Mouse (Mus musculus) forebrain, embryonic 11.5 days (tissue): ENCODE measurements around the gene Lat2. TPM values are rescaled to one million over a fixed set of nuclear protein-coding genes. Genes with fewer than 3 reads are reported as not detected.

ENCODE experiments used
- ATAC-seq: fragments of 200-750 bp; cut with Nextera tagmentation; replicated peaks from 2 replicates; pipeline ENCODE4 v1.8.0; 2017; ENCODE audit warnings: moderate TSS enrichment; ENCODE audit not compliant: low FRiP score
- DNase-seq: peaks from one replicate; pipeline ENCODE4 v3.0.0-alpha.2; 2017; ENCODE audit warnings: low spot score
- H3K27ac ChIP-seq: fragments of 300-500 bp; sonication (generic); 2 replicates; pipeline ENCODE4 v1.5.1; 2014; ENCODE audit warnings: low read depth, low read length
- H3K27me3 ChIP-seq: fragments of 300-500 bp; sonication (generic); 2 replicates; pipeline ENCODE4 v1.6.1; 2014; ENCODE audit warnings: mild to moderate bottlenecking, low read length, mixed read lengths; ENCODE audit not compliant: control insufficient read depth, insufficient read depth
- H3K36me3 ChIP-seq: fragments of 300-500 bp; sonication (generic); 2 replicates; pipeline ENCODE4 v1.6.1; 2014; ENCODE audit warnings: mild to moderate bottlenecking, low read length, moderate library complexity, mixed read lengths; ENCODE audit not compliant: control insufficient read depth, insufficient read depth
- H3K4me1 ChIP-seq: fragments of 300-500 bp; sonication (generic); replicated peaks from 2 replicates; pipeline ENCODE4 v1.6.1; 2014; ENCODE audit warnings: low read length, mixed read lengths; ENCODE audit not compliant: control insufficient read depth, insufficient read depth
- H3K4me2 ChIP-seq: fragments of 300-500 bp; sonication (generic); 2 replicates; pipeline ENCODE4 v1.6.1; 2014; ENCODE audit warnings: low read depth, mild to moderate bottlenecking, low read length, moderate library complexity, mixed read lengths; ENCODE audit not compliant: severe bottlenecking
- H3K4me3 ChIP-seq: fragments of 300-500 bp; sonication (generic); 2 replicates; pipeline ENCODE4 v1.5.1; 2014; ENCODE audit warnings: low read depth, low read length
- H3K9ac ChIP-seq: fragments of 300-500 bp; sonication (generic); 2 replicates; pipeline ENCODE4 v1.6.1; 2014; ENCODE audit warnings: low read length
- H3K9me3 ChIP-seq: fragments of 300-500 bp; sonication (generic); 2 replicates; pipeline ENCODE4 v1.6.1; 2016; ENCODE audit warnings: low read length, mixed read lengths; ENCODE audit not compliant: control insufficient read depth
- WGBS: fragments of 180-500 bp; shearing (Covaris S2); extraction: QIAGEN DNeasy Blood & Tissue Kit; methylation state at CpG from one replicate; pipeline ENCODE4 v1.1.7; 2014; 5-methylcytosine and 5-hydroxymethylcytosine counted together
- polyA plus RNA-seq: library from polyadenylated mRNA; unstranded; fragments of >200 nt; fragmentation: Nextera tagmentation; extraction: Ambion mirVana; gene quantifications from 2 replicates; pipeline ENCODE4 v1.2.1, GENCODE M21; 2014

The Lat2 gene
- polyA plus RNA-seq, 1 experiment from 2014 or later: 3.8 TPM

DNA sequence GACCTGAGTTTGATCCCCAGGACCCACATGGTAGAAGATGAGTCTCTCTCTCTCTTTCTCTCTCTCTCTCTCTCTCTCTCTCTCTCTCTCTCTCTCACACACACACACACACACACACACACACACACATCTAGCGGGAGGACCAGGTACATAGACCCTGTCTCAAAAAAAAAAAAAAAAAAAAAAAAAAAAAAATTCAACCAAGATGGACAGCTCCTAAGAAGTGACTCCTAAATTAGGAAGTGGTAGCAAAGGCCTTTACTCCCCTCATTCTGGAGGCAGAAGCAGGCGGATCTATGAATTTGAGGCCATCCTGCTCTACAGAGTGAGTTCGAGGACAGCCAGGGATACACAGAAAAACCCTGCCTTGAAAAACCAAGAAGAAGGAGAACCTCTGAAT is 25.5 kb upstream of the Lat2 start:
- ATAC-seq (no peak), DNase-seq (no peak)
- no peaks in the 10 kb centered on the region; the same call in 1 of the 2 replicates for H3K36me3 ChIP-seq
- H3K27ac ChIP-seq: no peak overlapping the region
- peaks cover 6% of the 10 kb centered on the region for H3K4me1 ChIP-seq
- H3K4me2 ChIP-seq: no peak overlapping the region
- H3K27me3 ChIP-seq: no peaks in the 10 kb centered on the region
- H3K9ac ChIP-seq: no peak overlapping the region
- no peaks in the 10 kb centered on the region for H3K9me3 ChIP-seq
- 86% methylated on average over 3 of the region's 3 CpGs for WGBS
- H3K4me3 ChIP-seq: no peak overlapping the region

DNA sequence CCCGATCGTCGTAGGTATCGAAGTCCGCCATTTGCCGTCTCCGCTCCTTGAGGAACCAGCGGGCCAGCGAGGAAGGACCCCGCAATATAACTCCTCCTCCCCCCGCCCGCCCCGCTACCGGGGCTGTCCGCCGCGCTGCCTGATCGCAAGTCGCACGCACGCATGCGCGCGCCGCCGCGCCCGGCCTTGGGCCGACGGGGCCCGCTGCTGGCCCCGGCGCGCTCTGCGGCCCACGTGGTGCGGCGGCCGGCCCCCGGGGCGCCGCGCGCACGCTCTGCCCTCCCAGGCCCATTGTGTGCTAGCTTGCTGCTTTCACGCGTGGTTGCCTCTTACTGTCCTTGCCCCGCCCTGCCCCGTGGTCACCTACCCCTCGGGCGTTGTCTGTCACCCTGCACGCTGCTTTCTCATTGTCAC is 24.5 kb upstream of the Lat2 start, which contains the start of gene Eif4h:
Eif4h (minus strand) TSS at position 222 of the 414 bp plus-strand sequence.
- under 1% methylated on average over 52 of the region's 52 CpGs for WGBS
- DNase-seq (peak; percentile 99), ATAC-seq (peak; percentile 95)
- H3K9ac ChIP-seq: peak within 1 kb of the TSS; percentile 99
- H3K9me3 ChIP-seq: no peaks in the 10 kb centered on the region
- H3K27me3 ChIP-seq: no peaks in the 10 kb centered on the region
- H3K4me3 ChIP-seq: peak within 1 kb of the TSS; percentile 99
- H3K36me3 ChIP-seq: no peaks in the 10 kb centered on the region; the same call in 1 of the 2 replicates
- H3K4me1 ChIP-seq: peaks cover 6% of the 10 kb centered on the region
- H3K4me2 ChIP-seq: peak within 1 kb of the TSS; percentile 87
- peak within 1 kb of the TSS; percentile 85 for H3K27ac ChIP-seq

DNA sequence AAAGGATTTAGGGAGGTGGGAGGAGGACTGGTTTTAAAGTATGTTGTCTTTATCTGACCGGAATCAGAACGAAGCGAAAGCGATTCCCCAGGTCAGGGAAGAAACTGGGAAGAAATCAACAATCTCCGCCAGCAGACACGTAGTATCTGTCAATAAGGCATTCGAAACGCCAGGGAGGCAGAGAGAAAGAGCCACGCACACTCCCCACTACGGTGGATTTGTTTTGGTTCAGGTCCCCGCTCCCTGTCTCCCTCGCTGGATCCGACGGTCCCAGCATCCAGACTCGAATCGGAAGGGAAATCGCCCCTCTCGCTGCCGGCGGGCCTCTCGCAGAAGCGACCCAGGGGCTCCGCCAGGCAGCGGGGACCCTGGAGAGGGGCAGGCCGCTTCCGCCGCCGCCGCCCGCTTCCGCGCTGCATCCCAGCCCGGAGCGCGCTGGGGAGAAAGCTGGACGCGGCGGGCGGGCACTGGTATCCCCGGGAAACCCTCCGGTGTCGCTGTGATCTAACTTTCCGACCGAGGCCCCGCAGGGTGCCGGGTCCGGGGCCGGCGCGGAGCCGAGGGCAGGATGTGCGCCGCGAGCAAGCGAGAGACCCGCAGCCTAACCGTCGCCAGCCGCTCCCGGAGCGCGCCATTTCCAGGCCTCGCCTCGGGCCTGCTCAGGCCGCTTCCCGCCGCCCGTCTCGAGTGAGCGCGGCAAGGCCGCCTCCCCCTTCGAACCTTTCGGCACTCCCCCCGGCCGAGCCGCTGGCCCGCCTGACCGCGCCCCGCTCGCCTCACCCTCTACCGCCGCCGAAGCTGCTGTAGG is 23.8 kb upstream of the Lat2 start:
- H3K9me3 ChIP-seq: no peaks in the 10 kb centered on the region
- H3K27ac ChIP-seq: peak overlapping the region; percentile 85
- ATAC-seq: peak; percentile 73
- no peaks in the 10 kb centered on the region; the same call in 1 of the 2 replicates for H3K36me3 ChIP-seq
- peaks cover 6% of the 10 kb centered on the region for H3K4me1 ChIP-seq
- peak overlapping the region; percentile 87 for H3K4me2 ChIP-seq
- WGBS: under 1% methylated on average over 83 of the region's 85 CpGs
- H3K27me3 ChIP-seq: no peaks in the 10 kb centered on the region
- no peak for DNase-seq
- H3K9ac ChIP-seq: peak overlapping the region; percentile 99
- peak overlapping the region; percentile 99 for H3K4me3 ChIP-seq

DNA sequence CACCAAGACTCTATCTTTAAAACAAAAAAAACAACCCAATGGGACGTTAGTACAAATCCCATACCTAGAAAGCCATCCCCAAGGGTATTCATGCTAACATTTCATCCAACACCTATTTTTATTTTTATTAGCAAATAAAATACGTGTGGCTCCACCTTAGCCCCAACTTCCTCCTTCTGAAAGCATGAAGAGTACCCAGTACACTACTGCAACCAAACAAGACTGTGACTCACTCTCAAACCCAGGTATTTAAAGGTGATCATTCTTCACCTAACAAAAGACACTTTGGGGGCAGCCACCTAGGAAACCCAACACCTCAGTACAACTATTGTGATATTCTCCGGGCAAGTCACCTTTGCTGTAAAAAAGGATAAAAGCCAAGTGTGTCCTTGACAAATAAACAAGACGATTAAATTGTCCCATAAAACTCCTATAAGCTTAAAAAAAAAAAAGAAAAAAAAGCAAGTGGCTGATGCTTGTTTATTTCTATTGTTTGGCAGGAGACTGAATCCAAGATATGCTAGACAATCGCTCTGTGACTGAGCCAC is 23.1 kb upstream of the Lat2 start:
- no peak for DNase-seq
- no peaks in the 10 kb centered on the region; the same call in 1 of the 2 replicates for H3K36me3 ChIP-seq
- no peak for ATAC-seq
- no peak overlapping the region for H3K27ac ChIP-seq
- 39% methylated on average over 5 of the region's 5 CpGs for WGBS
- no peaks in the 10 kb centered on the region for H3K27me3 ChIP-seq
- peaks cover 6% of the 10 kb centered on the region for H3K4me1 ChIP-seq
- H3K9ac ChIP-seq: peak overlapping the region; percentile 99
- H3K4me3 ChIP-seq: peak overlapping the region; percentile 99
- H3K9me3 ChIP-seq: no peaks in the 10 kb centered on the region
- H3K4me2 ChIP-seq: peak overlapping the region; percentile 87

DNA sequence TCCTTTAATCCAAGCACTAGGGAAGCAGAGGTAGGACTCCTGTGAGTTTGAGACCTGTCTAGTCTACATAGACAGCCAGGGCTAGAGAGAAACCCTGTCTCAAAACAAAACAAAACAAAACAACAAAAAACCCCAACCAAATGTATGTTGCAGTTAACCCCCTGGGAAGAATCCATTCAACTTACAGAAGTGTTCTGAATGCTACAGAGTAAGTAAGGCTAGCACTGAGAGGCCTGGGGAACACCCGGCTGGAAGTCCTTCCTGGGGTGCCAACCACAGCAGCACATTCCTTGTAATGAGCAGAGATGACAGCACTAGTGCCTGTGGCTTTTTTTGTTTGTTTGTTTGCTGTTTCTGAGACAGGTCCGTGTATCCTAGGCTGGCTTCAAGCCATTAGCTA is 18.0 kb upstream of the Lat2 start:
- Histone ChIP-seq H3K9ac (no peak overlapping the region), H3K27ac (no peak overlapping the region), H3K4me1 (peaks cover 3% of the 10 kb centered on the region), H3K36me3 (no peaks in the 10 kb centered on the region; the same call in 1 of the 2 replicates), H3K4me2 (no peak overlapping the region), H3K4me3 (no peak overlapping the region), H3K27me3 (no peaks in the 10 kb centered on the region), H3K9me3 (no peaks in the 10 kb centered on the region)
- ATAC-seq (no peak), DNase-seq (no peak)
- 73% methylated on average over 2 of the region's 2 CpGs for WGBS

DNA sequence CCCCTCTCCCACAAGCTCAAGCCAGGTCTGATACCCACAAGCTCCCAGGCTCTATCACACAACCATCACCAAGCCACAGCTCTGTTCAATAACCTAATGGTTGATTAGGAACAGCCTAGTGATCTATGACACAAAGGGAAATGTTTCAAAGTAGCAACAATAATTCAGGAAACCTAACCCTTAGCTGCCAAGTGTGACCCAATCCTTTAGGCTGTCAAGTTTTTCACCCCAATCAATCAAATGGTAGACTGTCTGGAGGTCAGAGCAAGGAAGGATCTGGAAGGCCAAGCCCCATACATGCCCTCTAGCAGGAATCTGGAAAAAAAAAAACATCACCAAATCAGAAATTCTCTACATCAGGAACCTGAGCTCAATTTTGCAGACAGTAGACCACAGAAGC is 16.0 kb upstream of the Lat2 start:
- DNase-seq: no peak
- no peaks in the 10 kb centered on the region for H3K4me1 ChIP-seq
- H3K36me3 ChIP-seq: peaks cover under 1% of the 10 kb centered on the region; the same call in 1 of the 2 replicates
- no peak overlapping the region for H3K27ac ChIP-seq
- no peak overlapping the region for H3K4me3 ChIP-seq
- H3K9me3 ChIP-seq: no peaks in the 10 kb centered on the region
- H3K9ac ChIP-seq: no peak overlapping the region
- no peaks in the 10 kb centered on the region for H3K27me3 ChIP-seq
- no peak for ATAC-seq
- no peak overlapping the region for H3K4me2 ChIP-seq

DNA sequence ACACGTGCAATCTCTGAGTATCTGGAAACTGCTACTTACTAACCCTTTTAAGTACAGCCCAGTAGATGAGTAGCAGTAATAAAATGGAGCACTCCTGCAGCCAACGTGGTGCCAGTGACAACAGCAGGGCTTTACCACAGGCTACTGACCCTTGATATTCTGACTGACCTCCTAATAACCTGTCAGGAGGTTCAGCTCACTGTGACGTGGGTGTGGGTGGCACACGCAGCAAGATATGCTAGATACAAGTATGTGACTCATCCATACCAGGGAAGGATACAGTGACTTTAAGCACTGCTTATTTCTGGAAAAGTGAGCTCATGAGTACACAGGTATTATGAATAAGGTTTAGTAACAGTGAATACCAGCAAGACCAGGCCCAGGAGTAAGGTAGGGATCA is 14.7 kb upstream of the Lat2 start:
- 83% methylated on average over 4 of the region's 4 CpGs for WGBS
- DNase-seq (no peak), ATAC-seq (no peak)
- Histone ChIP-seq H3K27ac (no peak overlapping the region), H3K4me1 (no peaks in the 10 kb centered on the region), H3K9me3 (no peaks in the 10 kb centered on the region), H3K27me3 (no peaks in the 10 kb centered on the region), H3K4me3 (no peak overlapping the region), H3K36me3 (peaks cover 13% of the 10 kb centered on the region), H3K4me2 (no peak overlapping the region), H3K9ac (no peak overlapping the region)

DNA sequence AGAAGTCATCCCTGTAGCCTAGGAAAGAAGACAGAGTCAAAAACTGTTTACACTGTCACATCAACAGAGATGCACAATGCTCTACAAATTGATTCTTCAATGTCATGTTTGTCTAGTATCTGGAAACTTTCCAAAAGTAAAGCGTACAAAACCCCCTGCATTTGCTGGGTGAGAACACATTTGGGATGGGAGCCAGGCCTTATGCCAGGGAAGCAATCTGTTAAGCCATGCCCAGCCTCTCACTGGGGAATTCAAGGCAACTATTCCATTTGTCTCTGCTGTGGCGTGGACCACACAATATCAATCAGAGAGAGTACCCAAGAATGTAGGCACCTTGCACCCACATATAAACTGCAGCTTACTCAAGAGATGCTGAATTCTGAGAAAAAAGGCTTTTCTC is 7.2 kb upstream of the Lat2 start:
- Histone ChIP-seq H3K27me3 (no peaks in the 10 kb centered on the region), H3K4me1 (no peaks in the 10 kb centered on the region), H3K4me2 (no peak overlapping the region), H3K9me3 (no peaks in the 10 kb centered on the region), H3K36me3 (peaks cover 48% of the 10 kb centered on the region), H3K4me3 (no peak overlapping the region), H3K27ac (no peak overlapping the region), H3K9ac (no peak overlapping the region)
- ATAC-seq (no peak), DNase-seq (no peak)
- WGBS: 91% methylated on average over 2 of the region's 2 CpGs
